Mouse (Mus musculus): ENCODE data around the gene Hspa12b.

DNA sequence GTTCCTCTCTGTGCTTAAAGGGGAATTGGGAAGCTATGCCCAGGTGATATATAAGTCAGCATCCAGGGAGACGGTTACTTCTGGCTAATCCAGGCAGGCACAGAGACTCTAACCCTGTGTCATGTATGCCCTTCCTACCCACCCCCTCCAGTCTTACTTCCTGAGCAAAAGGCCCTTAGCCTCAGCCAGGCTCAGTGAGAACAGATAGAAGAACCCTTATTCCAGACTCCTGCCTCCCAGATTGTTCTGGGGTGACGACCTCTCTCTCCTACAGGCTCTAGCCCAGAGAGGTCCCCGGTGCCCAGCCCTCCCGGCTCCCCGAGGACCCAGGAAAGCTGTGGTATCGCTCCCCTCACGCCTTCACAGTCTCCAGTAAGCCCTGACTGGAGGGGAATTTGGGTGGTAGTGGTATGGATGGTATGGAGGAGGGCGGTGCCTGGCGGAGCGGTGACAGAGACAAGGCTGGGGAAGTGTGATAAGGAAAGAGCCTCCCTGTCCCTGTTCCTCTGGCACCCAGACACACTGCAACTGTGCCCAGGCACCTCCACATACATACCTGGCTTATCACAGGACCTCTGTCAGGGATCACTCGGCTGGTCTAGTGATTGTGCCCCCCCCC is 8.6 kb downstream of the Hspa12b start:
- TF ChIP-seq POLR2A (IDR thresholded peaks at IDR 0.05; ENCODE audit: insufficient read length, low read depth) (no peak), USF1 (IDR thresholded peaks at IDR 0.05; ENCODE audit: low read depth) (no peak), TCF12 (IDR thresholded peaks at IDR 0.05; ENCODE audit: insufficient read depth, poor library complexity, severe bottlenecking) (no peak), MAX (IDR thresholded peaks at IDR 0.05; ENCODE audit: low read depth) (no peak), MYOD1 (IDR thresholded peaks at IDR 0.05; ENCODE audit: control insufficient read depth in 1 of 3, insufficient read length in 2 of 3, low read depth in 2 of 3) (no peak), TCF3 (IDR thresholded peaks at IDR 0.05; ENCODE audit: insufficient read length, low read depth) (no peak), POLR2AphosphoS2 (IDR thresholded peaks at IDR 0.05; ENCODE audit: insufficient read length, low read depth) (no peak), MYOG (IDR thresholded peaks at IDR 0.05; ENCODE audit: control insufficient read depth in 1 of 3, insufficient read depth in 1 of 3, insufficient read length in 2 of 3, low read depth in 2 of 3) (no peak)

All from myocyte (in vitro differentiated cells).